Mouse (Mus musculus) liver, embryonic 11.5 days (tissue): ENCODE measurements around the gene Eif2a. TPM values are rescaled to one million over a fixed set of nuclear protein-coding genes. Genes with fewer than 3 reads are reported as not detected.

Experiments
- ATAC-seq: fragments of 200-750 bp; cut with Nextera tagmentation; replicated peaks from 2 replicates; pipeline ENCODE4 v1.8.0; 2017; ENCODE audit warnings: moderate number of reproducible peaks, mild to moderate bottlenecking, moderate TSS enrichment, moderate library complexity; ENCODE audit not compliant: low FRiP score
- DNase-seq: peaks from one replicate; pipeline ENCODE4 v3.0.0-alpha.2; 2017; ENCODE audit warnings: low spot score
- H3K27ac ChIP-seq: fragments of 300-500 bp; sonication (generic); 2 replicates; pipeline ENCODE4 v1.5.1; 2014; ENCODE audit warnings: mild to moderate bottlenecking, low read depth, low read length, control low read depth
- H3K27me3 ChIP-seq: fragments of 300-500 bp; sonication (generic); replicated peaks from 2 replicates; pipeline ENCODE4 v1.6.1; 2014; ENCODE audit warnings: low read length, mixed read lengths; ENCODE audit not compliant: control insufficient read depth, insufficient read depth
- H3K36me3 ChIP-seq: fragments of 300-500 bp; sonication (generic); 2 replicates; pipeline ENCODE4 v1.6.1; 2014; ENCODE audit warnings: mild to moderate bottlenecking, low read length, moderate library complexity, mixed read lengths; ENCODE audit not compliant: control insufficient read depth, insufficient read depth
- H3K4me1 ChIP-seq: fragments of 300-500 bp; sonication (generic); replicated peaks from 2 replicates; pipeline ENCODE4 v1.6.1; 2014; ENCODE audit warnings: low read length, mixed read lengths; ENCODE audit not compliant: control insufficient read depth, insufficient read depth
- H3K4me2 ChIP-seq: fragments of 300-500 bp; sonication (generic); 2 replicates; pipeline ENCODE4 v1.6.1; 2014; ENCODE audit warnings: mild to moderate bottlenecking, control low read depth, moderate library complexity
- H3K4me3 ChIP-seq: fragments of 300-500 bp; sonication (generic); 2 replicates; pipeline ENCODE4 v1.5.1; 2014; ENCODE audit warnings: low read depth, low read length, control low read depth
- H3K9ac ChIP-seq: fragments of 300-500 bp; sonication (generic); 2 replicates; pipeline ENCODE4 v1.6.1; 2014; ENCODE audit warnings: low read depth, low read length, control low read depth
- H3K9me3 ChIP-seq: fragments of 300-500 bp; sonication (generic); 2 replicates; pipeline ENCODE4 v1.6.1; 2016; ENCODE audit warnings: low read length, inconsistent platforms, mixed read lengths; ENCODE audit not compliant: control insufficient read depth
- WGBS: fragments of 180-500 bp; shearing (Covaris S2); extraction: QIAGEN DNeasy Blood & Tissue Kit; methylation state at CpG from one replicate; pipeline ENCODE4 v1.1.7; 2014; 5-methylcytosine and 5-hydroxymethylcytosine counted together
- polyA plus RNA-seq: library from polyadenylated mRNA; unstranded; fragments of >200 nt; fragmentation: Nextera tagmentation; extraction: Ambion mirVana; gene quantifications from 2 replicates; pipeline ENCODE4 v1.2.1, GENCODE M21; 2014

Gene Eif2a
- polyA plus RNA-seq, 1 experiment from 2014 or later = 66.1 TPM

DNA sequence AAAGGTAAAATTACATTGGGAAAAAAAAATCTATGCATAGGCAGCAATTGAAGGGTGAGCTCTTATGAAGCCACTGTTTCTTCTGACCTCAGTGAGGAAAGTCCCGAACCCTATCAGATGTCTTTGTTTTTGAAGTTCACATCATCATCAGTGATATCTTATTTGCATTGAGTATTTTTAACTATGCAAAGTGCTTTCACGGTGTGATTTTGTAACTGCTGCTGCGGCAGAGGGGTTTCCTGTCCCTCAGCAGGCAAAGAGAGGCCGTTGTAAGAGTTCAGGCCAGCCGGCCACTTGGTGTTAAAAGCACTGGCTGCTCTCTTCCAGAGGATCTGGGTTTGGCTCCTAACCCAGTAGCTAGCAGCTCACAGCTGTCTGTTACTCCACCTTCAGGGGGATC is 8.4 kb upstream of the Eif2a start:
- Histone ChIP-seq H3K27ac (no peak overlapping the region), H3K4me2 (no peak overlapping the region), H3K27me3 (no peaks in the 10 kb centered on the region), H3K4me1 (peaks cover 3% of the 10 kb centered on the region; the same call in 1 of the 2 replicates), H3K9me3 (no peaks in the 10 kb centered on the region), H3K9ac (no peak overlapping the region), H3K4me3 (no peak overlapping the region), H3K36me3 (peaks cover 9% of the 10 kb centered on the region; the same call in 1 of the 2 replicates)
- WGBS = 51% methylated on average over 5 of the region's 5 CpGs
- ATAC-seq (no peak), DNase-seq (no peak)

DNA sequence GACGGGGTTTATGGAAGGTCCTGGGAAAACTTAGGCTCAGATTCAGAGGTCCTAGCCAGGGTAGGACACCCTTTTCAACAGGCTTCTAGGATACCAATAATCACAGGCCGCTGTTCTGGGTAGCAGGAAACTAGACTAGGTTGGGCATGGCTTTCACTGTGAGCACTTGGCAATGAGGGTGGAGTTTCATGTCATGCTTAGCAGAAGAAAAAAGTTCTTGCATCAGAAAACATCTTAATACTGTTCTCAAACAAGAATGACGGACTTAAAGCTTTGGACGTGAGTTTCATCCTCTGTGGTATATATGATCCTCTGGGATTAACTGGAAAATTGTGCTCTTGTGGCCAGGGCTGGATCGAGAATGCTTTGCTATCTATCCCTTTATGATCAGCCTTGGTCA is 7.8 kb upstream of the Eif2a start:
- H3K9ac ChIP-seq = no peak overlapping the region
- H3K9me3 ChIP-seq = no peaks in the 10 kb centered on the region
- no peak overlapping the region for H3K4me3 ChIP-seq
- DNase-seq (no peak), ATAC-seq (no peak)
- peaks cover 3% of the 10 kb centered on the region; the same call in 1 of the 2 replicates for H3K4me1 ChIP-seq
- no peaks in the 10 kb centered on the region for H3K27me3 ChIP-seq
- peaks cover 11% of the 10 kb centered on the region; the same call in 1 of the 2 replicates for H3K36me3 ChIP-seq
- H3K4me2 ChIP-seq = no peak overlapping the region
- WGBS = 73% methylated on average over 5 of the region's 5 CpGs
- no peak overlapping the region for H3K27ac ChIP-seq

DNA sequence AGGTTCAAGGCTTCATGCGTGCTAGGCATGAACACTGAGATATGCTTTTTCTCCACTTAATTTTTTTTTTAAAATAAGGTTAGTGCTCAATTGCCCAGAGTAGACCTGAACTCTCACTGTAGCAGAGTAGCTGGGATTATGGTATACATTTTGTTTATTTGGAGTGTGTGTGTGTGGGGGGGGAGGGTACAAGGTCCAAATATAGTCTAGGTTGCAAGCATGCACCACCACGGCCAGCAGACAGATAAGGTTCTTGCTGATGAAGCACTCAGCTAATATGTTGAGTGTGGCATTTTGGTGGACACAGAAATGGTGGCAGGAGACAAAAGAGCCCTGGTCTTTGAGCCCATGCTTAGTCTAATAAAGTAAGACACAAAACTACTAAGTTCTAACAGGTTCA is 6.7 kb upstream of the Eif2a start:
- Histone ChIP-seq H3K4me2 (no peak overlapping the region), H3K4me1 (peaks cover 6% of the 10 kb centered on the region; the same call in 1 of the 2 replicates), H3K4me3 (no peak overlapping the region), H3K9ac (no peak overlapping the region), H3K9me3 (no peaks in the 10 kb centered on the region), H3K36me3 (peaks cover 11% of the 10 kb centered on the region; the same call in 1 of the 2 replicates), H3K27me3 (no peaks in the 10 kb centered on the region), H3K27ac (no peak overlapping the region)
- DNase-seq = no peak
- ATAC-seq = 0 out of 2 replicates have a peak, but pooled peaks have one; percentile 36
- 57% methylated on average over 2 of the region's 2 CpGs for WGBS

DNA sequence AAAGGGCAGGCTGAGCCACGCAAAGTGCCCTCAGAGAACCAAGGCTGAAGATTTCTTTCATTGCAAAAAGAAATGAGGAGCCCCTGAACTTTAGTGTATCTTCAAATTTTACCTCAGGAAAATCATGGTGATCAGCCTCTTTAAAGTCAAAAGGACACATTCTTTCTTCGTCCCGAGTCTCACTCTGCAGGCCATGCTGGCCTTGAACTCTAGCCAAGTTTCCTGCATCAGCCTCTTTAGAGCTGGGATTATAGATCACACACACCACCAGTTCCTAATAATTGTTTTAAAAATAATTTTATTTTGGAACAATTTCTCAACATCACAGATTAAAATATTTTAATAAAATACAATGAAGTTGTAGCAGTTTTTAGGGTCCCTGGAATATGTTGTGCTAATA is 6.1 kb upstream of the Eif2a start:
- Histone ChIP-seq H3K9ac (no peak overlapping the region), H3K9me3 (no peaks in the 10 kb centered on the region), H3K4me2 (no peak overlapping the region), H3K27me3 (no peaks in the 10 kb centered on the region), H3K4me3 (no peak overlapping the region), H3K4me1 (peaks cover 10% of the 10 kb centered on the region; the same call in 1 of the 2 replicates), H3K27ac (no peak overlapping the region), H3K36me3 (peaks cover 11% of the 10 kb centered on the region; the same call in 1 of the 2 replicates)
- 77% methylated on average over 3 of the region's 3 CpGs for WGBS
- ATAC-seq (no peak), DNase-seq (no peak)

DNA sequence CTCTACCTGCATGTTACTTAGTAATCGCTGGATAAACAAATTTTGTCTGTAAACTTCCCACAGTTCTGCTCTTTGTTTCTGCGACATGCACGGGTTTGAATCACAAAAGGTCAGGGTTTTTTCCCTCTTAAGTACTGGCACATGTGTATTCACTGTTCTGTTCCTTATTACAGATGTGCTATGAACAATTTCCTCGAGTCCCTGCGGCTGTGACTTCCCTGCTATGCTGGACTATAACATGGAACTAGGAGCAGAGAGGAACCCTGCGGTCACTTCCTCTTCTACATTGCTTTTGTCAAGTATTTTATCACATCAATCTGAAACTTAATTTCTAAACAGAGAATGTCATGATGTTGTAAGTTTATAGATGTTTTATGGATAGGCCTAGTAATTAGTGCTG is 5.3 kb upstream of the Eif2a start:
- no peak for ATAC-seq
- no peak overlapping the region for H3K4me3 ChIP-seq
- H3K27me3 ChIP-seq = no peaks in the 10 kb centered on the region
- H3K4me2 ChIP-seq = no peak overlapping the region
- no peak for DNase-seq
- no peak overlapping the region for H3K27ac ChIP-seq
- no peaks in the 10 kb centered on the region for H3K9me3 ChIP-seq
- peaks cover 11% of the 10 kb centered on the region; the same call in 1 of the 2 replicates for H3K36me3 ChIP-seq
- peaks cover 10% of the 10 kb centered on the region; the same call in 1 of the 2 replicates for H3K4me1 ChIP-seq
- WGBS = 81% methylated on average over 6 of the region's 6 CpGs
- no peak overlapping the region for H3K9ac ChIP-seq

DNA sequence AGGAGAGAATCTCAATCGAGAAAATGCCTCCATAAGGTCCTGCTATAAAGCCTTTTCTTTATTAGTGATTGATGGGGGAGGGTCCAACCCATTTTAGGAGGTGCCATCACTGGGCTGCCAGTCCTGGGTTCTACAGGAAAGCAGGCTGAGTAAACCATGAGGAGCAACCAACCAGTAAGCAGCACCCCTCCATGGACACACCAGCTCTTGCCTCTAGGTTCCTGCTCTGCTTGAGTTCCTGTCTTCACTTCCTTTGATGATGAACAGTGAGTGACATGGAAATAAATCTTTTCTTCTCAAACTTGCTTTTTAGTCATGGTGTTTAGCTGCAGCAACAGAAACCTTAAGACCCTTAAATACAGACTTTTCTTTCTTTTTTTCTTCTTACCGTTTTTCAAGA is 4.3 kb upstream of the Eif2a start:
- Histone ChIP-seq H3K36me3 (peaks cover 11% of the 10 kb centered on the region; the same call in 1 of the 2 replicates), H3K4me1 (peaks cover 10% of the 10 kb centered on the region; the same call in 1 of the 2 replicates), H3K9me3 (no peaks in the 10 kb centered on the region), H3K9ac (no peak overlapping the region), H3K27ac (no peak overlapping the region), H3K4me3 (no peak overlapping the region), H3K27me3 (no peaks in the 10 kb centered on the region), H3K4me2 (no peak overlapping the region)
- 83% methylated on average over 2 of the region's 2 CpGs for WGBS
- no peak for DNase-seq
- ATAC-seq = no peak

DNA sequence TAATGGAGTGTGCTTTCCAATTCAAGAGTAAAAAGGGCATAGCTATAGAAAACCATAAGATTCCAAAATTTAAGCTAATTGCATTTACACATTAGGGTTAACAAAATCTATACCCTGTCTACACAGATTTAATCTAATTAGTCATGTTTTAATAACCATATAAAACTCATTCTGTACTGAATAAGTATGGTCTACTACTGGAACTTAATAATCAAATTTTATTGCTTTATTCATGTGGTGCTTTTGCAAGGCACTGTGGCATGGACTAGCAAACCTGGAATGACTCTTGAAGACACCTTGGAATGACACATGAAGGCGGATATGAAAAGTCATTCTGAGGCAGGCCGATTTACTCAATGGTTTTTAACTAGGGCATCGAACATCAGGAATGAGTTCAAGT is 2.2 kb upstream of the Eif2a start:
- Histone ChIP-seq H3K27ac (no peak overlapping the region), H3K4me3 (peak overlapping the region; percentile 86; the same call in 1 of the 2 replicates), H3K4me2 (peak overlapping the region; percentile 84), H3K4me1 (peaks cover 13% of the 10 kb centered on the region; the same call in 1 of the 2 replicates), H3K27me3 (no peaks in the 10 kb centered on the region), H3K36me3 (peaks cover 11% of the 10 kb centered on the region; the same call in 1 of the 2 replicates), H3K9ac (no peak overlapping the region), H3K9me3 (no peaks in the 10 kb centered on the region)
- ATAC-seq (no peak), DNase-seq (no peak)
- WGBS = 97% methylated on average over 3 of the region's 3 CpGs

DNA sequence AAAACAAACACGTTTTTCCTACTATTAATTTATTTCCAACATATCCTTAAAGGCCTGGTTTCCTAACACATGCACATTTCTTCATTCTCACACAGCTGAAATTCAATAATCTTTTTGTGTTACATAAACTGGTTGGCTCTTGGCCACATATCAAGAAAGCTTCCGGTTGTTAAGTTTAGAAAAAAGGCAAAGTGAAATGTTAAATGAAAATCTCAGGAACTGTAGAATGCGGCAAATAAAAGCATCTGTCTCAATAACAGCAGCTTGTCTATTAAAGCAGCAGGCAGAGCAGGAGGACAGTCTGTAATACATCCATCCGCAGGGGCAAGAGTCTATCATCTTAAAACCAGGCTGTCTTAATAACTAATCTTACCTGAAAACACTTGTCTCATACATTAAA is 1.4 kb upstream of the Eif2a start:
- Histone ChIP-seq H3K36me3 (peaks cover 11% of the 10 kb centered on the region; the same call in 1 of the 2 replicates), H3K27ac (no peak overlapping the region), H3K4me3 (peak overlapping the region; percentile 86), H3K9me3 (no peaks in the 10 kb centered on the region), H3K4me2 (peak overlapping the region; percentile 84), H3K9ac (peak overlapping the region; percentile 46), H3K27me3 (no peaks in the 10 kb centered on the region), H3K4me1 (peaks cover 13% of the 10 kb centered on the region; the same call in 1 of the 2 replicates)
- no peak for DNase-seq
- no peak for ATAC-seq
- 60% methylated on average over 4 of the region's 4 CpGs for WGBS

DNA sequence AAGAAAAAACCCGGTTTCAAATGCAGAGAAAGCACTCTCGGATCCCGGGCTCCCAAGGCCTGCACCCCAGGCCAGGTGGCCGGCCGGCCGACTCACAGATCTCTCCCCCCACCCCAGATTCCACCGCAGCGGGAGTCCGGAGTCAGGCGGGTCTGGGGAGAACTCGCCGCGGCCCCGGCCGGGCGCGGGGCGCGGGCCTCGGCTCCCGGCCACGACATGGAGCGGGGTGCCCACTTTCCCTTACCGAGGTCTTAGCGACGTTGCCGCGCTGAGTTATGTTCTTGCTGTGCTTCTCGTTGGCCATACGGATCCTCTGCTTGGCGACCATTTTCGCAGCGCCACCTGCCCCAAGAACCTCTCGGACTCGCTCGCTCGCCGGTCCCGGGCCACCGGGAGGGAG is 455 bp upstream of the Eif2a start:
- H3K4me3 ChIP-seq = peak overlapping the region; percentile 86
- ATAC-seq (peak; percentile 38), DNase-seq (peak; percentile 61)
- no peaks in the 10 kb centered on the region for H3K9me3 ChIP-seq
- peak overlapping the region; percentile 93 for H3K9ac ChIP-seq
- no peaks in the 10 kb centered on the region for H3K27me3 ChIP-seq
- peak overlapping the region; percentile 84 for H3K4me2 ChIP-seq
- WGBS = under 1% methylated on average over 40 of the region's 40 CpGs
- peaks cover 9% of the 10 kb centered on the region; the same call in 1 of the 2 replicates for H3K36me3 ChIP-seq
- peaks cover 11% of the 10 kb centered on the region; the same call in 1 of the 2 replicates for H3K4me1 ChIP-seq
- H3K27ac ChIP-seq = peak overlapping the region; percentile 87
